Mouse (Mus musculus) mouse embryonic stem cell (cell line): ENCODE measurements around the gene Ccr9.

Experiments
- in situ Hi-C, 2 experiments: fragments of 300-500 bp; cut with MboI; formaldehyde crosslinking; loops; 1 replicate in 1 of 2; 3 replicates in 1 of 2; pipeline ENCODE4 v1.14.3; 2019 to 2020; ENCODE audit warnings: low sequenced_read_pairs in 2 of 2, low pct_unique_long_range_greater_than_20kb in 1 of 2, mixed read lengths in 1 of 2; ENCODE audit not compliant: unreplicated experiment in 1 of 2

Ccr9 gene

DNA sequence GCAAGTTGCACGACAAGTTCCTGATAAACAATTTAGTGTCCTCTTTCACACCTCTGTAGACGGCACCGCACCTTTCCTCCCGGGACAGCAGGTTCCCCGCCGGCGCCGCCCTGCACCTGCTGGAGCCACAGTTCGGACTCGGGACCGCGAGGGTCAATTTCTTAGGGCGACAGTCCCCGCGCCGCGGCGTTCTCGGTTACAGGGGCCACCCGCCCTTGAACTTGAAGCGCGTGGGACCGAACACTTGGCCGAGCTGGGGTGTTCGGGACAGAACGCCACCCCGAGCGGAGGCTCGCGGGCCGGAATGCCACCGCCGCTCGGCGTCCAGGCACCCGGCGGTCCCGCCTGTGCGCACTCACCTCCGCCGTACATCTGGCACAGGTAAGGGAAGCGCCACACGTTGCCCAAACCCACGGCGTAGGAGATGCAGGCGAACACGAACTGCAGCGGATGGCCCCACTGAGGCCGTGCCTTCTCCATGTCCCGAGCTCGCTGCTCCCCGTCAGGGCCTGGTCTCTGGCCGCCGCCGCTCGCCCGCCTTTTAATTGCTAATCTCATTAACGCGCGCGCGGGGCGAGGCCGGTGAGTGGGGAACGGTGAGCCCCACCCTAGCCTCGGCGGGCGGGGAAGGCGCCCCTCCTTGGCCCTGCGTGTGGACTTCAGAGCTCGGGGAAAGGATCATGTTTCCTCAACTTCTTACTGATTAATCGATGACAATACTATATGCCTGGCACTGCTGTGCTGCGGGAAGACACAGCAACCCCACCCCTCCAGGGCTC is at the start of gene Ccr9, which contains the start of gene Slc6a20a:
TSS of gene Ccr9 (plus strand) at position 113 of the 779 bp plus-strand sequence.
TSS of gene Slc6a20a (minus strand) at position 559 of the 779 bp plus-strand sequence.
- in situ Hi-C loops: no loop called here

DNA sequence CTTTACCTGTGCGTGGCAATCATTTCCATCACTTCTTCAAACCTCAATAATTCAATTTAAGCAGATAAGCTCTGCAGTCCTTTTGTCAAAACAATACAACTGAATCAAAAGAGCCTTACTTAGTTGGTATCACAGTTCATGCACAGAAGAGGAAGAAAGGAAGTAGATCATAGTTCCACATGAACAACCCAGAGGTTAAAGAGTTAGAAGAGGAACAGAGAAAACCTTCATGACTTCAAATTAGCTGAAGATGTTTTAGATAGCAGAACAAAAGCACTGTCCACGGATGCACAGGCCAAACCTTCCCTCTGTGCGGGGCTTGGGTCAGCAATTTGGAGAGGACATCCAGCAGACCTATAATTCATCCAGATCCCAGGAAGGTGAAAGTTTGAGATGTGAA is 46.6 kb upstream of the Ccr9 start:
- in situ Hi-C loops: no loop called here

GRCm38 (mm10) chr9:123632281-123632680 is 46.0 kb upstream of the Ccr9 start, which contains the start of gene Slc6a20b:
Gene Slc6a20b, minus strand, starts transcription at chr9:123632565.
- in situ Hi-C loops: no loop called here

GRCm38 (mm10) chr9:123632993-123633392 is 45.2 kb upstream of the Ccr9 start:
- in situ Hi-C loops: no loop called here

DNA sequence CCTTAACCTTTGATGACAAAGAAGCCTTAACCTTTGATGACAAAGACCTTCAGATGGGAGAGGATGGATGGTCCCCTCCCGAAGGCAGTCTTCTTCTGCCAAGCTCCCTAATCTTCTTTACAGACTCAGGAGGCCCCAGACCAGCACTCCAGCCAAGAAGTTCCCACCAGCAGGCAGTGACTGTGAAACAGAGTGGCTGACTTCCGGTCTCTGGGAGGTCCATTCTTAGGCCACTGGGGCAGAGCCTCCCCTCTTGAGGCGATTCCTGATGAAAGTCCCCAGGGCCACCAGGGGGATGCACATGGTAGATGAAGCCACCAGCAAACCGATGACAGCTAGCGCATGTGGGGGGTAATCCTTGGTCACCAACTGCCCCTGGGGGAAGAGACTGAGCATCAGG is 41.5 kb upstream of the Ccr9 start:
- in situ Hi-C loops: loop anchor here in 1 of 2 experiments (5.0 kb wide), 1 partner anchor 39 kb away; no protein-coding TSS in a partner anchor

DNA sequence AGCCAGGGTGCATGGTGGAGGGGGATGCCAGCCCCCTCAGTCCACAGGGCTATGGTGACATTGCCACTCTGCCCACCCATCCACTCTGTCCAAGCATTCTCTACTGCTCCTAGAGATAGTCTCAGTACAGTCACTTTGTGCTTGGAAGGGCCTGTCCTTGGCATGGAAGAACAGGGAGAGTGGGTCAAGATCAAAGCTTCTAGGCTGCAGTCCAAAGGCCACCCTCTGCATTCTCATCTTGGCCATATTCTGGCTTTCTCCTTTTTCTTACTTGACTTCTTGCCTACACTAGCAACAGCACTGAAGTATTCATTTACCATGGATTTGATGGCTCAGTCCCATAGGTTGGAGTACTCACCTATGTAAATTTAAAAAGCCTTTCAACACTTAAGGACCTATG is 40.0 kb upstream of the Ccr9 start:
- in situ Hi-C loops: loop anchor here in 1 of 2 experiments (5.0 kb wide), 1 partner anchor 41 kb away; no protein-coding TSS in a partner anchor

- in situ Hi-C loops: loop anchor here in 1 of 2 experiments (5.0 kb wide), 1 partner anchor 41 kb away; no protein-coding TSS in a partner anchor
Measured at GRCm38 (mm10) chr9:123638668-123639089, 39.6 kb upstream of the Ccr9 start.

DNA sequence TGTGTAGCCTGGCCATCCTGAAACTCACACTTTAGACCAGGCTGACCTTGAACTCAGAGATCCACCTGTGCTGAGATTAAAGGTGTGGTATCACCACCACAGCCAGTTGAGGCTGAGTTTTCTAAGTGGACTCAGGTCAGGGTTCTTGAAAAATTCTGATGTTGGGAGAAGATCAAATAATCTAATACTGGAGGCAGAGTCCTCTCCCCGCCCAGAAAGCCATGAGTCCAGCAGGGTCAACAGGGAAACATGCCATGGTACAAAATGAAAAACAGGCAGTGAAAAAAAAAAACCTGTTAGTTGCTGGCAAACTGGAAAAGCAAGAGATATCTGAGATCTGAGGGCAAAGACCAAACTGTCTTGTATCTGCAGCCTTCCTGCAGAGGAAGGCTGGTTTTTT is 38.1 kb upstream of the Ccr9 start:
- in situ Hi-C loops: no loop called here

GRCm38 (mm10) chr9:123649785-123650511 is 28.3 kb upstream of the Ccr9 start:
- in situ Hi-C loops: no loop called here

GRCm38 (mm10) chr9:123651369-123651768 is 26.9 kb upstream of the Ccr9 start:
- in situ Hi-C loops: no loop called here

GRCm38 (mm10) chr9:123657457-123657856 is 20.8 kb upstream of the Ccr9 start:
- in situ Hi-C loops: no loop called here

DNA sequence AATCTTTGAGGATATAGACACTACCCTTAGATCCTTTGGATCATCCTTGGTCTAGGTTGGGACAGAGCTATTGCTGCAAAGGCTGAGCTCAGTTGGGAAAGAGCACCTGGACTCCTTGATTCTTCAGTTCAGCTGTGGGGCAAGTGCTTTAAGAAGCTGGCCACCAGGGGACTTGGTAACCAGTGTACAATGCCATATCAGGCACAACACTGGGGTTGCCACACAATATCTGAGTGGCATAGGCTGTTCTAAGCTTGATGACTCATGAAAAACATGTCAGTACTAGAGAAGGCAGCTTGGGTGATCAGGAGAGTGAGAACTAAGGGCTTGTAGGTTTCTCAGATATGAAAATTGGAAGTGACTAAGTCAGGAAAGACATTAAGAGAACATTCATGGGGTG is 19.3 kb upstream of the Ccr9 start:
- in situ Hi-C loops: no loop called here

GRCm38 (mm10) chr9:123659986-123660676 is 18.1 kb upstream of the Ccr9 start:
- in situ Hi-C loops: loop anchor here in 1 of 2 experiments (5.0 kb wide), 1 partner anchor 53 kb away; no protein-coding TSS in a partner anchor

GRCm38 (mm10) chr9:123665645-123666044 is 12.6 kb upstream of the Ccr9 start:
- in situ Hi-C loops: no loop called here

DNA sequence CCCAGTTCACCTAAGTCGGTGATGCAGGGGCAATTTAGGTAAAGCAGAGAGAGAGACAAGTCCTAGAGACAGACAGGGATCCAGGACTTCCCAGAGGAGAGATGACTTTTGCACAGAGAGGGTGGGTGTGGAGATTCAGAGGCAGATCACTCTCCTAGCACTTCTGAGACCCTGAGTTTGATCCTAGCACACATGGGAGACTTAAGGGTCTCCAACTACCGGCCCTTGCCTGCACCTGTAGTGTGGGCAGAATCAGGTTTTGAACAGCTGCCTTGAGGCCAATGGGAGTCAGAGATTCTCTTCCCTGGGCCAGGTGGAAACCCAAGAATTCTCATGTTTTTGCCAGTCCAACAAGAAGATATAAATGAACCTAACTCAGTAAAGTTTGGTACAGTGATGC is 959 bp downstream of the Ccr9 start:
- in situ Hi-C loops: no loop called here

GRCm38 (mm10) chr9:123683704-123684103 is 5.5 kb downstream of the Ccr9 start:
- in situ Hi-C loops: no loop called here

DNA sequence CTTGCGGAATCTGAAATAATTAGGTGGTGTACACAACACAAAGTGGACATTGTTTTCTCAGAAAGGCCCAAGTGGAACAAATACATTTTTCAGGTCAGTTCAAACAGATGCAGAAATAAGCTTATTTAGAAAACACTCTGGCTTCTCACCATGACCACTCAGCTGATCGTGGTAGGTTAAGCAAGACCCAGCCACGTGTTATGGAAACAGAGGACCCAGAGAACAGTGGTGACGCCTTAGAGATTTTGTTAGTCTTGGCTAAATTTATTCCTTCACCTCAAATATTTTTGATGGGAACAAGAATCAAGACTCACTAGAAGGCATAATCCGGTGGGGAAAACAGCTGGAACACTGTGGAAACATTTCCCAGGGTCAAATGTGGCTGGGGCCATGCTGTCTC is 8.0 kb downstream of the Ccr9 start:
- in situ Hi-C loops: no loop called here

DNA sequence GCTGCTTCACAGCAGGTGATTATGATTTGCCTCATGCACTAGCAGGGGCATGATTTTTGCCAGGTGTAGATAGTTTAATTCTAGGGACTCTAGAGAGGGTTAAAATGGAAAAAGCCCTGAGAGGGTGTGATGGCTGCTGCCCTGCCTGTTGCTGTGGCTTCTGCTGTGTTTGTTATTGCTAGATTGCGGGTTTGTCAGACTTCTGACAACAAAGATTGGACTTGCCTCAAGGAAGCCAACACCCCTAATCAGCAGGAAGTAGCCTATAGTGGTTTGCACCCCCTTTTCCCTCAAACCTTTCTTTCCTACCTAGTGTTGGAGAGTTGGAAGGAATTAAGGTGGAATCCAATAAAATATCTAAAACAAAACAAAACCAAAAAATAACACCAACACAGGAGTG is 10.0 kb downstream of the Ccr9 start:
- in situ Hi-C loops: no loop called here
